Mouse (Mus musculus) forebrain, embryonic 15.5 days (tissue): ENCODE data around the gene Zfp740. TPM values are rescaled to one million over a fixed set of nuclear protein-coding genes. Genes with fewer than 3 reads are reported as not detected.

ENCODE experiments used
- ATAC-seq: fragments of 200-750 bp; cut with Nextera tagmentation; replicated peaks from 2 replicates; pipeline ENCODE4 v1.8.0; 2017; ENCODE audit warnings: mild to moderate bottlenecking, moderate TSS enrichment, moderate library complexity
- H3K27ac ChIP-seq: fragments of 300-500 bp; sonication (generic); replicated peaks from 2 replicates; pipeline ENCODE4 v1.5.1; 2015; ENCODE audit warnings: mild to moderate bottlenecking, inconsistent platforms
- H3K27me3 ChIP-seq: fragments of 300-500 bp; sonication (generic); 2 replicates; pipeline ENCODE4 v1.6.1; 2015; ENCODE audit warnings: inconsistent platforms
- H3K36me3 ChIP-seq: fragments of 300-500 bp; sonication (generic); 2 replicates; pipeline ENCODE4 v1.6.1; 2015; ENCODE audit warnings: mild to moderate bottlenecking, inconsistent platforms
- H3K4me1 ChIP-seq: fragments of 300-500 bp; sonication (generic); 2 replicates; pipeline ENCODE4 v1.6.1; 2015; ENCODE audit warnings: inconsistent platforms
- H3K4me2 ChIP-seq: fragments of 300-500 bp; sonication (generic); replicated peaks from 2 replicates; pipeline ENCODE4 v1.6.1; 2015; ENCODE audit warnings: mild to moderate bottlenecking, inconsistent platforms
- H3K4me3 ChIP-seq: fragments of 300-500 bp; sonication (generic); 2 replicates; pipeline ENCODE4 v1.5.1; 2015; ENCODE audit warnings: mild to moderate bottlenecking, inconsistent platforms
- H3K9ac ChIP-seq: fragments of 300-500 bp; sonication (generic); replicated peaks from 2 replicates; pipeline ENCODE4 v1.6.1; 2015; ENCODE audit warnings: mild to moderate bottlenecking, inconsistent platforms
- H3K9me3 ChIP-seq: fragments of 300-500 bp; sonication (generic); 2 replicates; pipeline ENCODE4 v1.6.1; 2016; ENCODE audit warnings: inconsistent platforms
- WGBS: fragments of 180-500 bp; shearing (Covaris S2); methylation state at CpG from one replicate; pipeline ENCODE4 v1.1.7; 2015; ENCODE audit warnings: mixed read lengths; 5-methylcytosine and 5-hydroxymethylcytosine counted together
- polyA plus RNA-seq: library from polyadenylated mRNA; unstranded; fragments of >200 nt; fragmentation: Nextera tagmentation; extraction: Ambion mirVana; gene quantifications from 2 replicates; pipeline ENCODE4 v1.2.1, GENCODE M21; 2015

Zfp740 gene
- polyA plus RNA-seq, 1 experiment from 2014 or later, result 94.0 TPM

- no peak for ATAC-seq
- Histone ChIP-seq H3K4me1 (no peaks in the 10 kb centered on the region), H3K36me3 (no peaks in the 10 kb centered on the region), H3K4me2 (no peak overlapping the region), H3K27ac (no peak overlapping the region), H3K9ac (no peak overlapping the region), H3K9me3 (no peaks in the 10 kb centered on the region), H3K27me3 (no peaks in the 10 kb centered on the region), H3K4me3 (no peak overlapping the region)
- WGBS, result 88% methylated on average over 4 of the region's 4 CpGs
Measured at GRCm38 (mm10) chr15:102195373-102195772, 7.7 kb upstream of the Zfp740 start.

GRCm38 (mm10) chr15:102198841-102199240, 4.2 kb upstream of the Zfp740 start:
- no peak overlapping the region for H3K4me3 ChIP-seq
- no peaks in the 10 kb centered on the region for H3K27me3 ChIP-seq
- H3K27ac ChIP-seq, result no peak overlapping the region
- H3K9ac ChIP-seq, result no peak overlapping the region
- ATAC-seq, result no peak
- no peak overlapping the region for H3K4me2 ChIP-seq
- H3K9me3 ChIP-seq, result no peaks in the 10 kb centered on the region
- H3K4me1 ChIP-seq, result peaks cover 8% of the 10 kb centered on the region
- H3K36me3 ChIP-seq, result no peaks in the 10 kb centered on the region
- WGBS, result 85% methylated on average over 4 of the region's 4 CpGs

- Histone ChIP-seq H3K36me3 (peaks cover 19% of the 10 kb centered on the region), H3K9ac (peak overlapping the region; percentile 89), H3K9me3 (no peaks in the 10 kb centered on the region), H3K4me2 (peak overlapping the region; percentile 61), H3K27ac (peak overlapping the region; percentile 99), H3K4me3 (peak overlapping the region; percentile 85), H3K27me3 (no peaks in the 10 kb centered on the region), H3K4me1 (peaks cover 45% of the 10 kb centered on the region)
- 0% methylated on average over 39 of the region's 72 CpGs for WGBS
- ATAC-seq, result peak; percentile 47
Measured at GRCm38 (mm10) chr15:102203835-102204381, 859 bp downstream of the Zfp740 start.

- H3K27me3 ChIP-seq, result no peaks in the 10 kb centered on the region
- H3K4me2 ChIP-seq, result peak within 1 kb of the TSS; percentile 61
- WGBS, result 45% methylated on average over 19 of the region's 19 CpGs
- no peaks in the 10 kb centered on the region for H3K9me3 ChIP-seq
- peak within 1 kb of the TSS; percentile 85 for H3K4me3 ChIP-seq
- peak within 1 kb of the TSS; percentile 99 for H3K27ac ChIP-seq
- H3K9ac ChIP-seq, result peak within 1 kb of the TSS; percentile 89
- no peak for ATAC-seq
- peaks cover 25% of the 10 kb centered on the region for H3K36me3 ChIP-seq
- H3K4me1 ChIP-seq, result peaks cover 45% of the 10 kb centered on the region
Measured at GRCm38 (mm10) chr15:102204674-102205505, 1.8 kb downstream of the Zfp740 start, which contains the start of gene Csad. Csad (minus strand) TSS chr15:102204724.

DNA sequence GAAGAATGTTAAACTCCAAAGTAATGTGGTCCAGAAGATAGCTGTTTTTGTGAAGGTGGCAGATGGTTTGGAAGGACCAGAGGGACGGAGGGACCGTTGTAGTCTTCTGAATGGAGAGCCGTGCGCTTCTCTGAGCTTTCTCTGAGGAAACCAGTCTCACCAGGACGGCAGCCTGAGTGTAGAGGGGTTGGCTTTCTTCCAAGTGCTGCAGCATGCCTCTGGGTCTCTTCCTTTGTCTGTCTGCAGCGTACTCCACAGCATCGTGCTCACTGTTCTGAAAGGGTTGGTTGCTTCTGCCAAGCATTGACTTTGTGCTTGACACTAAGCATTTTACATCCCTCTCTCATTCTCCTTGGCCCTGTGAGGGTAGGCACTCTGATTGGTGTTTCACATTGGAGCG, 2.7 kb downstream of the Zfp740 start:
- peak overlapping the region; percentile 99 for H3K27ac ChIP-seq
- peak overlapping the region; percentile 89 for H3K9ac ChIP-seq
- peak overlapping the region; percentile 85 for H3K4me3 ChIP-seq
- no peaks in the 10 kb centered on the region for H3K9me3 ChIP-seq
- H3K27me3 ChIP-seq, result no peaks in the 10 kb centered on the region
- peak overlapping the region; percentile 61 for H3K4me2 ChIP-seq
- ATAC-seq, result peak; percentile 27; the same call in 1 of the 2 replicates
- peaks cover 34% of the 10 kb centered on the region for H3K36me3 ChIP-seq
- peaks cover 45% of the 10 kb centered on the region for H3K4me1 ChIP-seq
- 11% methylated on average over 8 of the region's 8 CpGs for WGBS

- Histone ChIP-seq H3K4me3 (no peak overlapping the region), H3K4me2 (0 out of 2 replicates have a peak overlapping the region, but pooled peaks have one; percentile 4), H3K4me1 (peaks cover 43% of the 10 kb centered on the region), H3K9me3 (no peaks in the 10 kb centered on the region), H3K36me3 (peaks cover 44% of the 10 kb centered on the region), H3K27ac (no peak overlapping the region), H3K9ac (peak overlapping the region; percentile 9; the same call in 1 of the 2 replicates), H3K27me3 (no peaks in the 10 kb centered on the region)
- 84% methylated on average over 3 of the region's 3 CpGs for WGBS
- no peak for ATAC-seq
Measured at GRCm38 (mm10) chr15:102207351-102207750, 4.3 kb downstream of the Zfp740 start.

GRCm38 (mm10) chr15:102208092-102208561, 5.1 kb downstream of the Zfp740 start:
- peaks cover 51% of the 10 kb centered on the region for H3K36me3 ChIP-seq
- ATAC-seq, result no peak
- 92% methylated on average over 9 of the region's 9 CpGs for WGBS
- H3K9me3 ChIP-seq, result no peaks in the 10 kb centered on the region
- H3K4me2 ChIP-seq, result no peak overlapping the region
- H3K4me3 ChIP-seq, result no peak overlapping the region
- no peak overlapping the region for H3K27ac ChIP-seq
- H3K9ac ChIP-seq, result no peak overlapping the region
- peaks cover 37% of the 10 kb centered on the region for H3K4me1 ChIP-seq
- no peaks in the 10 kb centered on the region for H3K27me3 ChIP-seq

DNA sequence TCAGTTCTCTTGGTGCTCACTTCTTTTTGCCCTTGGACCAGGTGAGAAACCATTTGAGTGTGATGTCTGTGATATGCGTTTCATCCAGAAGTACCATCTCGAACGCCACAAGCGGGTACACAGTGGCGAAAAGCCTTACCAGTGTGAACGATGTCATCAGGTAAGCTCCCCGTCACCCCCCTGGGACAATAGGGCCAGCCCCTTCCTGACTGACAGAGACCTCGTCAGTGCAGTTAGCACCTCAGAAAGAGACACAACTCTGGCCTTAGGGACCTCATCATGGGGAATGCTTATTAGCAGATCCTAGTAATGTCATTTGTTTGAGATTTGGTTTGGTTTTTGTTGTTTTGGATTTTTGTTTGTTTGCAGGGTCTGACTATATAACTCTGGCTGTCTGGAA, 6.1 kb downstream of the Zfp740 start:
- no peaks in the 10 kb centered on the region for H3K9me3 ChIP-seq
- peaks cover 61% of the 10 kb centered on the region for H3K36me3 ChIP-seq
- no peak overlapping the region for H3K4me2 ChIP-seq
- 88% methylated on average over 8 of the region's 8 CpGs for WGBS
- H3K9ac ChIP-seq, result no peak overlapping the region
- ATAC-seq, result no peak
- H3K27me3 ChIP-seq, result no peaks in the 10 kb centered on the region
- no peak overlapping the region for H3K27ac ChIP-seq
- H3K4me1 ChIP-seq, result peaks cover 37% of the 10 kb centered on the region
- H3K4me3 ChIP-seq, result no peak overlapping the region

DNA sequence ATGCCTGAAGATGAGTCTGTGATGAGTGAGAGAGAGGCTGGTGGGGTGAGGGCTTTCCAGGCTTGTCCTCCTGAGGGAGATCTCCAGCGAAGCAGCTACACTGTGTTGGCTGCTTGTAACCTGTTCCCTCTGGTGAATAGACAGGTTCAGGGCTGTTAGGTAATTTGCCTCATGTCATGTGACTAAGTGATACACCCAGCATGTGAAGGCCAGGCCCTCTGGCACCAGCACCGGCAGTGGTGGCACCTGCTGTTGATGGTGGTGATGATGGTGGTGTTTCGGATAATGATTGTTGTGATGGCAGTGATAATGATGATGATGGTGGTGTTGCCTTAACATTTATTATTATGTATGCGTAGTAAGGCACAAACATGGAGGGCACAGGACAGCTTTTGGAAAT, 7.8 kb downstream of the Zfp740 start:
- 91% methylated on average over 4 of the region's 4 CpGs for WGBS
- peaks cover 71% of the 10 kb centered on the region for H3K36me3 ChIP-seq

DNA sequence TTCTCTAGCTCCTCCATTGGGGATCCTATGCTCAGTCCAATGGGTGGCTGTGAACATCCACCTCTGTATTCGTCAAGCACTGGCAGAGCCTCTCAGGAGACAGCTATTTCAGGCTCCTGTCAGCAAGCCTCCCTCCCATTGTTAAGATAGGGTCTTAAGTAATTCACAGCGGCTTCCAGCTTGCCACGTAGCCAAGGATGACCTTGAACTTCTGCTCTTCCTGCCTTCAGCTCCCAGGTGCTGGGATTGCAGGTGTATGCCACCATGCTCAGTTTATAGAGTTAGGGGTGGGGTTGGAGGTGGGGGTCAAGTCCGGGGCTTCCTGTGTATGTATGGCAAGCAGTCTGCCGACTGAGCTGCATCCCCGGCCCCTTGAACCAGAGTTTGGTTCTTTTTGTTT, 8.8 kb downstream of the Zfp740 start:
- H3K4me2 ChIP-seq, result no peak overlapping the region
- no peaks in the 10 kb centered on the region for H3K27me3 ChIP-seq
- H3K9me3 ChIP-seq, result no peaks in the 10 kb centered on the region
- ATAC-seq, result no peak
- 85% methylated on average over 6 of the region's 6 CpGs for WGBS
- no peak overlapping the region for H3K9ac ChIP-seq
- H3K36me3 ChIP-seq, result peaks cover 73% of the 10 kb centered on the region
- peaks cover 10% of the 10 kb centered on the region for H3K4me1 ChIP-seq
- no peak overlapping the region for H3K4me3 ChIP-seq
- no peak overlapping the region for H3K27ac ChIP-seq

More for the DNA sequence above, 7.8 kb downstream of the Zfp740 start:
- ATAC-seq, result no peak
- Histone ChIP-seq H3K4me1 (peaks cover 21% of the 10 kb centered on the region), H3K9me3 (no peaks in the 10 kb centered on the region), H3K27ac (no peak overlapping the region), H3K9ac (no peak overlapping the region), H3K4me3 (no peak overlapping the region), H3K4me2 (no peak overlapping the region), H3K27me3 (no peaks in the 10 kb centered on the region)

- no peak overlapping the region for H3K27ac ChIP-seq
- peaks cover 60% of the 10 kb centered on the region for H3K36me3 ChIP-seq
- no peak overlapping the region for H3K4me3 ChIP-seq
- no peak overlapping the region for H3K9ac ChIP-seq
- no peaks in the 10 kb centered on the region for H3K4me1 ChIP-seq
- ATAC-seq, result no peak
- no peak overlapping the region for H3K4me2 ChIP-seq
- H3K27me3 ChIP-seq, result no peaks in the 10 kb centered on the region
- 47% methylated on average over 2 of the region's 2 CpGs for WGBS
- no peaks in the 10 kb centered on the region for H3K9me3 ChIP-seq
Measured at GRCm38 (mm10) chr15:102214132-102214531, 11.1 kb downstream of the Zfp740 start.

GRCm38 (mm10) chr15:102215624-102216023, 12.6 kb downstream of the Zfp740 start:
- H3K4me3 ChIP-seq, result no peak overlapping the region
- WGBS, result 79% methylated on average over 6 of the region's 6 CpGs
- no peaks in the 10 kb centered on the region for H3K4me1 ChIP-seq
- H3K27me3 ChIP-seq, result no peaks in the 10 kb centered on the region
- no peak overlapping the region for H3K27ac ChIP-seq
- no peak for ATAC-seq
- H3K4me2 ChIP-seq, result no peak overlapping the region
- no peak overlapping the region for H3K9ac ChIP-seq
- peaks cover 49% of the 10 kb centered on the region for H3K36me3 ChIP-seq
- no peaks in the 10 kb centered on the region for H3K9me3 ChIP-seq
